Mouse (Mus musculus) skeletal muscle tissue, postnatal 0 days (tissue): ENCODE results near the gene Med10. TPM values are rescaled to one million over a fixed set of nuclear protein-coding genes. Genes with fewer than 3 reads are reported as not detected.

Experiments
- polyA plus RNA-seq: library from polyadenylated mRNA; unstranded; fragments of >200 nt; fragmentation: Nextera tagmentation; extraction: Ambion mirVana; gene quantifications from 2 replicates; pipeline ENCODE4 v1.2.1, GENCODE M21; 2015

The Med10 gene
- polyA plus RNA-seq = 58.4 and 67.9 TPM in 2 replicates

GRCm38 (mm10) chr13:69802095-69802494, at the start of gene Med10:
Gene Med10, plus strand, starts transcription at chr13:69802395.

Other genes with a start within 250 kb of the Med10 start
- gene Srd5a1, start 191.0 kb upstream of the Med10 start, polyA plus RNA-seq = 4.8 and 5.7 TPM in 2 replicates
- gene Ube2ql1, start 62.5 kb upstream of the Med10 start, polyA plus RNA-seq = 0.10 and 0.14 TPM in 2 replicates